Mouse (Mus musculus) monocyte, adult 5-6 weeks (primary cell): ENCODE data around the gene Ttc9c. TPM values are rescaled to one million over a fixed set of nuclear protein-coding genes. Genes with fewer than 3 reads are reported as not detected.

Source experiments
- ATAC-seq: fragments of 153-309, 156-312 bp; replicated peaks from 2 replicates; pipeline ENCODE4 v1.8.0; 2017; ENCODE audit warnings: mild to moderate bottlenecking; ENCODE audit not compliant: low TSS enrichment, insufficient number of reproducible peaks, severe bottlenecking, poor library complexity, low FRiP score
- total RNA-seq: library from RNA; stranded (forward); fragments of 200-1000, 200-491, 200-594 nt; gene quantifications from 3 replicates; pipeline ENCODE4 v1.2.3, GENCODE M21; 2017

Ttc9c gene
- total RNA-seq, 1 experiment from 2014 or later: 48.3 TPM

GRCm38 (mm10) chr19:8789171-8789570 lies 30.0 kb downstream of the Ttc9c start:
- ATAC-seq: no peak

DNA sequence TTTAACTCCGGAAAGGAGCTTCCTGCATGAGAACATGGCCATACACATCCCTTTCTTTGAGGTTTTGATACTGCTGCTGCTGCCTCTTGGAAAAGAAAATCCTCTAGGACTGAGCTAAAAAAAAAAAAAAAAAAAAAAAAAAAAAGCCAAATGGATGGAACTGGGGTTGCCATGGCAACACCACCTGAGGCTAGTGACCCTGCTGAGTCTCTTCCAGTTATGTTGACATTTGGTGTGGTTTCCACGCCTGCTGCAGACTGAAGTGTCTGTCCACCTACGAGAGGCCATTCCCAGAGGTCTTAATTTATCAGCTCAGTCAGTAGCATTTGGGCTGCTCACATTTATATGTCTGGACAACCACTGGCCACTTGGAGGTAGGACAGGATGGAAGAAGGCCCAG lies 30.6 kb downstream of the Ttc9c start:
- no peak for ATAC-seq

DNA sequence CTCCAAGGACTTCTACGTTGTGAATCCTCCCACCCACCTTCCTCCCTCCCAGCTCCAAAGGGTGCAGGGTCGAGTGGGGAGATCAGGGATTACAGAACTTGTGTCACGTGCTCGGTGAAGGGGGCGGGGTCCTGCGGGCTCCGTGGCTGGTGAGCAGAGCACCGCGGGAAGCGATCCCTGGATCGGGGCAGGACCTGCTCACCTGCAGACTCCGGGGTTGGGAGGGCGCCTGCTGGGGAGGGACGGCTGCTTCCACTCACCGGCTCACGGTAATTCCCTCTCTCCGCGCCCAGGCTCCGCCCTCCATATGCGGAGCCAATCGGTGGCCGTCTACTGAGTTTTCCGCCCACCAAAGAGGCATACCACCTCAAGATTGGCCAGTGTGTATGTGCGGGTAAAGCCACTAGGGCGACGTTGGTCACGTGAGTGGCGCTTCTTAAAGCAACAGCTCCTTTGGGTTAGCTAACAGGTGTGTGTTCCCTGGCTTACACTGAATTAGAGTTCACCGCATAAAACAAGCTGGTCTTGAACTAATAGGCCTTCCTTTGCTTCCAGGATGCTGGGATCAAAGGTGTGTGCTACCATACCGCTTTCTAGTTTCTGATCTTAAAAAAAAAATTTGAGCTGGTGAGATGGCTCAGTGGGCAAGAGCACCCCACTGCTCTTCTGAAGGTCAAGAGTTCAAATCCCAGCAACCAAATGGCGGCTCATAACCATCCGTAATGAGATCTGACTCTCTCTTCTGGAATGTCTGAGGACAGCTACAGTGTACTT lies 32.9 kb downstream of the Ttc9c start, which contains the start of gene Taf6l:
Gene Taf6l (minus strand): TSS at position 410 of the 774 bp plus-strand sequence.
- peak; percentile 98 for ATAC-seq

- no peak for ATAC-seq
Measured at GRCm38 (mm10) chr19:8774951-8775421, 44.1 kb downstream of the Ttc9c start.

GRCm38 (mm10) chr19:8774086-8774835 lies 44.9 kb downstream of the Ttc9c start, which contains the start of gene Tmem179b:
Tmem179b (minus strand) TSS chr19:8774467.
- ATAC-seq: peak; percentile 87

DNA sequence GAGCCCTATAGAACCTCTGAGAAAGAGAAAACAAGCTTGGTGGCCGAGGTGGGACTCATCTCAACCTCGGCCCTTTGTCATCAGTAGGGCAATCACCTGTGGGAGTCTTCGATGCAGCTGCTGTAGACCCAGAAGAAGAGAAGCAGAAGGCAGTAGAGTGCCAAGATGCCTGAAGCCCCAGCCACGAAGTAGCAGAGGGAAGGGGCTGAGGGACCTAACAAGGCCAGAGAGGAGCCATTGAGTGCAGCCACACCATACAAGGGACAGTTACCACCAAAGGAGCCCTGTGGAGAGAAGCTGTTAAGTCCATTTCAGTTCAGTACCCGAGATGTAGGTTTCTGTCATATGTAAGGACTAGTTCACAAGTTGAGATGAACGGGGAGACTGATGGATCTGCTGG lies 45.7 kb downstream of the Ttc9c start:
- no peak for ATAC-seq

DNA sequence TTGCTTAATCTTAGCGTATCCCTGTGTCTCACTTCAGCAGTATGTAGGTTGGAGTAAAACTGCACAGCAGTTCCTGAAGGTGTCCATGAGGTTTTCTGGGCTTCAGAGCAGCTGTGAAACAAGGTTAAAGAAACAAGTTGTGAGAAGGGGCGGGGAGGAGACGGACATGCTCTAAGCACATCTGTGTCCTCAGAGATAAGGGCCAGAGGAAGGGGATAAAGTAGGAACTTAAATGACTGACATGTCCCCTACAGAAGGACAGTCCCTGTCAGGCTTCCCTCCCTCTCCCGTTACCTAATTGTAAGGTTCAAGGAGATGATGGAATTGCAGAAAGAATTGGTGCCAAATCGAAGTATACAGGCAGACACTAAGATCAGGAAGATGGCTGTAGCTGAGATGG lies 46.1 kb downstream of the Ttc9c start:
- ATAC-seq: no peak

DNA sequence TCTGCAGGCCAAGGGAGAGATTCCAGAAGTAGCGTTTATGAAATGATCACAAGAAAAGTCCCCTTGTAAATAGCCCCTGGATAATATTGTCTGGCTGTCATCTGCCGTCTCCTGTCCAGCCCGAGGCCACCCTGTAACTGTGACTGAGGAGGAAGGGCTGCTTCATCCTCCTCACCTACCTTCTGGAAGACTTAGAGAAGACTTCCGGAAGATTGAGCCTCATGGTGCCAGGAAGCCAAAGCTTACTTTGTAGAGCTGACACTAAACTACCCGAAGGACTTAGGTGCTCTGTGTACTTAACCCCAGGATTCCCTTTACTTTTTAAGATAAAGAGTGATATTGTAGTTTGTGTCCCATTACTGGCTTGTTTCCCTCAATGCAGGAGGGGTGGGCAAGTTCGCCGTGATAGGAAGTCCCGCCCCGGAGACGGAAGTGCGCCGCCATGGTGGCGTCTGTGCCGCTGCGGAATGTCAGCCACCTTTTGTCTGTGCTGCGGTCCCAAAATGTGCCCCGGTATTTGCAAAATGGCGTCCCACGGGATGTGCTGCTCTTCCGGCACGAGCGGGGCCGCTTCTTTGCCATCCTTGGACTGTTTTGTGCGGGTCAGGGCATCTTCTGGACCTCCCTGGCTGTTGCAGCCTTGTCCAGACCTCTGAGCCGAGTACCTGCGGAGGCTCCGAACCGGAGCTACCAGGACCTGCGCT lies 48.4 kb downstream of the Ttc9c start, which contains the start of gene Tmem223:
Gene Tmem223 (plus strand): TSS at position 430 of the 704 bp plus-strand sequence.
- peak; percentile 72 for ATAC-seq

- no peak for ATAC-seq
Measured at GRCm38 (mm10) chr19:8765562-8765961, 53.6 kb downstream of the Ttc9c start.

- ATAC-seq: no peak
Measured at GRCm38 (mm10) chr19:8763276-8763675, 55.9 kb downstream of the Ttc9c start.

GRCm38 (mm10) chr19:8760757-8761156 lies 58.4 kb downstream of the Ttc9c start:
- no peak for ATAC-seq

Other genes starting within 250 kb of the Ttc9c start
- 0.21 TPM in 1 of 3 replicates, not detected in the others for gene Slc22a8, start 228.1 kb downstream of the Ttc9c start, total RNA-seq
- gene Slc22a6, start 201.3 kb downstream of the Ttc9c start, total RNA-seq: not detected in 3 replicates
- not detected in 3 replicates for gene Chrm1, start 155.5 kb downstream of the Ttc9c start, total RNA-seq
- gene Slc3a2, start 96.0 kb downstream of the Ttc9c start, total RNA-seq: 61.4 to 198 TPM (median 77.3 TPM) in 3 replicates
- 32.5 to 68.4 TPM (median 56.6 TPM) in 3 replicates for gene Wdr74, start 83.5 kb downstream of the Ttc9c start, total RNA-seq
- 1.9 to 2.8 TPM in 2 of 3 replicates, not detected in the other for gene 1700092M07Rik, start 78.6 kb downstream of the Ttc9c start, total RNA-seq
- 105 to 173 TPM (median 138 TPM) in 3 replicates for gene Stx5a, start 77.9 kb downstream of the Ttc9c start, total RNA-seq
- 85.6 to 138 TPM (median 127 TPM) in 3 replicates for gene Nxf1, start 62.3 kb downstream of the Ttc9c start, total RNA-seq
- 10.2 to 19.0 TPM (median 12.6 TPM) in 3 replicates for gene Tmem223, start 48.3 kb downstream of the Ttc9c start, total RNA-seq
- 86.6 to 115 TPM (median 101 TPM) in 3 replicates for gene Tmem179b, start 44.9 kb downstream of the Ttc9c start, total RNA-seq
- gene Taf6l, start 32.9 kb downstream of the Ttc9c start, total RNA-seq: 2.0 to 11.4 TPM (median 4.5 TPM) in 3 replicates
- gene Polr2g, start 20.8 kb downstream of the Ttc9c start, total RNA-seq: 31.6 to 48.4 TPM (median 47.3 TPM) in 3 replicates
- gene Zbtb3, start 16.8 kb downstream of the Ttc9c start, total RNA-seq: 0.85 to 1.2 TPM (median 1.1 TPM) in 3 replicates
- gene Hnrnpul2, start 677 bp upstream of the Ttc9c start, total RNA-seq: 84.4 to 149 TPM (median 101 TPM) in 3 replicates
- gene AC129217.1, start 10.4 kb upstream of the Ttc9c start, total RNA-seq: 40.4 to 54.5 TPM (median 44.1 TPM) in 3 replicates
- 25.1 to 34.8 TPM (median 30.9 TPM) in 3 replicates for gene Bscl2, start 18.1 kb upstream of the Ttc9c start, total RNA-seq
- gene Gng3, start 19.9 kb upstream of the Ttc9c start, total RNA-seq: 0.39 to 0.64 TPM in 2 of 3 replicates, not detected in the other
- 0.10 to 0.78 TPM (median 0.32 TPM) in 3 replicates for gene Lrrn4cl, start 31.4 kb upstream of the Ttc9c start, total RNA-seq
- 200 to 274 TPM (median 220 TPM) in 3 replicates for gene Ubxn1, start 52.2 kb upstream of the Ttc9c start, total RNA-seq
- gene Uqcc3, start 61.6 kb upstream of the Ttc9c start, total RNA-seq: 45.0 to 55.1 TPM (median 54.5 TPM) in 3 replicates
- gene Lbhd1, start 64.4 kb upstream of the Ttc9c start, total RNA-seq: 18.1 to 52.5 TPM (median 21.3 TPM) in 3 replicates
- gene Gm49403, start 64.6 kb upstream of the Ttc9c start, total RNA-seq: not detected in 3 replicates
- gene 1810009A15Rik, start 69.5 kb upstream of the Ttc9c start, total RNA-seq: 62.5 to 90.9 TPM (median 65.3 TPM) in 3 replicates
- not detected in 3 replicates for gene Gm49416, start 69.6 kb upstream of the Ttc9c start, total RNA-seq
- 5.8 to 9.1 TPM (median 7.4 TPM) in 3 replicates for gene Ints5, start 73.7 kb upstream of the Ttc9c start, total RNA-seq
- gene Ganab, start 78.7 kb upstream of the Ttc9c start, total RNA-seq: 57.5 to 87.0 TPM (median 59.6 TPM) in 3 replicates
- gene B3gat3, start 101.0 kb upstream of the Ttc9c start, total RNA-seq: 34.2 to 75.8 TPM (median 50.2 TPM) in 3 replicates
- gene Rom1, start 110.0 kb upstream of the Ttc9c start, total RNA-seq: 2.1 to 7.6 TPM (median 3.6 TPM) in 3 replicates
- 39.3 to 101 TPM (median 62.5 TPM) in 3 replicates for gene Eml3, start 110.2 kb upstream of the Ttc9c start, total RNA-seq
- 129 to 201 TPM (median 158 TPM) in 3 replicates for gene Mta2, start 122.5 kb upstream of the Ttc9c start, total RNA-seq
- 14.8 to 16.9 TPM (median 16.7 TPM) in 3 replicates for gene Tut1, start 134.5 kb upstream of the Ttc9c start, total RNA-seq
- gene Eef1g, start 147.7 kb upstream of the Ttc9c start, total RNA-seq: 313 to 352 TPM (median 341 TPM) in 3 replicates
- gene Ahnak, start 170.0 kb upstream of the Ttc9c start, total RNA-seq: 408 to 1,020 TPM (median 414 TPM) in 3 replicates